Mouse (Mus musculus) neutrophil, adult 65 days (primary cell): ENCODE data around the gene Usp3. TPM values are rescaled to one million over a fixed set of nuclear protein-coding genes. Genes with fewer than 3 reads are reported as not detected.

Source experiments
- total RNA-seq: library from RNA; stranded (reverse); gene quantifications from 2 replicates; pipeline ENCODE4 v1.2.4, GENCODE M21; 2023

Gene Usp3
- 95.5 and 97.8 TPM in 2 replicates for total RNA-seq

DNA sequence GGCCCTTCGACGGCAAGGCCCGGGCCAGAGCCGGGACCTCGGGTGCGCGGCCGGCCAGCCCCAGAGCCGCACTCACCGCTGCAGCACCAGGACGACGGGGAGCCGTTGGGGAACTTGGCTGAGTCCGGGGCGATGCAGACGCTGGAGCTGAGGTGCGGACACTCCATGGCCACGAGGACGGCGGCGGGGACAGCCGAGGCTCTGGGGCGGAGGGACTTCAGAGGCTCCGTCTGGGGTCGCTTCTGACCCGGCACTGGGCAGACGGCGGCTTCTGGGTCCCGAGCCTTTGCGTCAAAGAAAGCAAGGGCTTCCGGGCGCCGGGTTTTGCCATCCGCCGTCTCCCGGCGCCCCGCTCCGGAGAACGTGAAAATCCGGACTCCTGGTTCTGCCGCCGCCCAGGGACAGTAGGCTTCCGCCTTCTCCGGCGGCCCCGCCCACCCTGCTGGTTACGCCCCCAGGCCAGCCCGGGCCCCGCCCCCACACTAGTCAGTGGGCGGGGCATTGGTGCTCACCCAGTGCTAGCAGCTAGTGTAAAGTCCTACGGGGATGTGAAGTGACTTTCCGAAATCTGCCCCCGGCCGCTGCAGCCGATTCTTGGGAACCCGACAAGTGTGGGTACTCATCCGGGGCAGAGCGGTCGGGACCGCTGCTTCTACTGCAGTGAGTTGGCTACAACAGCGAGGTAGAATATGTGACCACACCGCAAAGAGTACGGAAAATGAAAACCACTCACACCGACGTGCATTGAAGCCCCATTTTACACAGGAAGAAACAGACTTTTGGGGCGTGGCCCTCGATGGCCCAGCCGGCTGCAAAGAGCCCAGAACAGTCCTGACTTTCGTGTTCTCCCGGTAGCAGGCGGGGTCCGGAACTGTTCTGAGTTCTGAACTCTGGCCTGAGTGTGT, at the start of gene Usp3:
Usp3 (minus strand) TSS at position 435 of the 905 bp plus-strand sequence.

GRCm38 (mm10) chr9:66514256-66514770, 78.6 kb downstream of the Usp3 start, which contains the start of gene Fbxl22:
Gene Fbxl22, minus strand, starts transcription at chr9:66514593.

Other genes starting within 250 kb of the Usp3 start
- 79.0 and 110 TPM in 2 replicates for gene Herc1, start 242.7 kb downstream of the Usp3 start, total RNA-seq
- 1.8 and 2.4 TPM in 2 replicates for gene Fbxl22, start 78.5 kb downstream of the Usp3 start, total RNA-seq
- gene Car12, start 120.5 kb upstream of the Usp3 start, total RNA-seq: not detected in 2 replicates
- gene Aph1b, start 202.3 kb upstream of the Usp3 start, total RNA-seq: 25.8 and 30.5 TPM in 2 replicates
- not detected in 2 replicates for gene Gm10647, start 203.9 kb upstream of the Usp3 start, total RNA-seq
- gene Aph1c, start 241.6 kb upstream of the Usp3 start, total RNA-seq: 10.1 and 16.7 TPM in 2 replicates